Mouse (Mus musculus) megakaryocyte, embryonic 14.5 days (primary cell): ENCODE data around the gene Ntn1.

Experiments
- FLI1 ChIP-seq: IDR thresholded peaks from 2 replicates; pipeline ENCODE4 v1.6.1; 2012; ENCODE audit warnings: low read length, inconsistent platforms, mixed read lengths
- GATA1 ChIP-seq: IDR thresholded peaks from 3 replicates; pipeline ENCODE4 v1.6.1; 2012; ENCODE audit warnings: mixed read lengths, low read length, inconsistent platforms, borderline replicate concordance

- TF ChIP-seq GATA1 (no peak), FLI1 (no peak)
Measured at GRCm38 (mm10) chr11:68331676-68332265, 68.9 kb downstream of the Ntn1 start.
